Mouse (Mus musculus): ENCODE data around the gene Tbcel.

- no peak for TF ChIP-seq CTCF (IDR thresholded peaks at IDR 0.05)
- TF ChIP-seq POLR2A (IDR thresholded peaks at IDR 0.05; ENCODE audit: insufficient read depth, low read depth, low read length), result no peak
These were observed 2.6 kb downstream of the Tbcel start for GRCm38 (mm10) chr9:42504971-42505510.
